Mouse (Mus musculus) forebrain, embryonic 11.5 days (tissue): ENCODE measurements at regions not wholly inside any gene's neighbourhood (a gene's known extent, or its start where the extent isn't known, plus 50 kb on each side); places are given as distances from the start of the nearest gene placed in this dataset.

ENCODE experiments used
- ATAC-seq: fragments of 200-750 bp; cut with Nextera tagmentation; replicated peaks from 2 replicates; pipeline ENCODE4 v1.8.0; 2017; ENCODE audit warnings: moderate TSS enrichment; ENCODE audit not compliant: low FRiP score
- DNase-seq: peaks from one replicate; pipeline ENCODE4 v3.0.0-alpha.2; 2017; ENCODE audit warnings: low spot score
- H3K27ac ChIP-seq: fragments of 300-500 bp; sonication (generic); 2 replicates; pipeline ENCODE4 v1.5.1; 2014; ENCODE audit warnings: low read depth, low read length
- H3K27me3 ChIP-seq: fragments of 300-500 bp; sonication (generic); 2 replicates; pipeline ENCODE4 v1.6.1; 2014; ENCODE audit warnings: mild to moderate bottlenecking, low read length, mixed read lengths; ENCODE audit not compliant: control insufficient read depth, insufficient read depth
- H3K36me3 ChIP-seq: fragments of 300-500 bp; sonication (generic); 2 replicates; pipeline ENCODE4 v1.6.1; 2014; ENCODE audit warnings: mild to moderate bottlenecking, low read length, moderate library complexity, mixed read lengths; ENCODE audit not compliant: control insufficient read depth, insufficient read depth
- H3K4me1 ChIP-seq: fragments of 300-500 bp; sonication (generic); replicated peaks from 2 replicates; pipeline ENCODE4 v1.6.1; 2014; ENCODE audit warnings: low read length, mixed read lengths; ENCODE audit not compliant: control insufficient read depth, insufficient read depth
- H3K4me2 ChIP-seq: fragments of 300-500 bp; sonication (generic); 2 replicates; pipeline ENCODE4 v1.6.1; 2014; ENCODE audit warnings: low read depth, mild to moderate bottlenecking, low read length, moderate library complexity, mixed read lengths; ENCODE audit not compliant: severe bottlenecking
- H3K4me3 ChIP-seq: fragments of 300-500 bp; sonication (generic); 2 replicates; pipeline ENCODE4 v1.5.1; 2014; ENCODE audit warnings: low read depth, low read length
- H3K9ac ChIP-seq: fragments of 300-500 bp; sonication (generic); 2 replicates; pipeline ENCODE4 v1.6.1; 2014; ENCODE audit warnings: low read length
- H3K9me3 ChIP-seq: fragments of 300-500 bp; sonication (generic); 2 replicates; pipeline ENCODE4 v1.6.1; 2016; ENCODE audit warnings: low read length, mixed read lengths; ENCODE audit not compliant: control insufficient read depth
- WGBS: fragments of 180-500 bp; shearing (Covaris S2); extraction: QIAGEN DNeasy Blood & Tissue Kit; methylation state at CpG from one replicate; pipeline ENCODE4 v1.1.7; 2014; 5-methylcytosine and 5-hydroxymethylcytosine counted together

- no peak overlapping the region for H3K27ac ChIP-seq
- H3K9me3 ChIP-seq, result no peaks in the 10 kb centered on the region
- H3K27me3 ChIP-seq, result no peaks in the 10 kb centered on the region
- H3K4me1 ChIP-seq, result no peaks in the 10 kb centered on the region
- no peak overlapping the region for H3K4me2 ChIP-seq
- no peak overlapping the region for H3K9ac ChIP-seq
- H3K4me3 ChIP-seq, result no peak overlapping the region
- WGBS, result 81% methylated on average over 7 of the region's 7 CpGs
- DNase-seq, result no peak
- no peak for ATAC-seq
- no peaks in the 10 kb centered on the region for H3K36me3 ChIP-seq
Measured at GRCm38 (mm10) chr9:89836454-89837245, 73.1 kb upstream of the Rasgrf1 start.

DNA sequence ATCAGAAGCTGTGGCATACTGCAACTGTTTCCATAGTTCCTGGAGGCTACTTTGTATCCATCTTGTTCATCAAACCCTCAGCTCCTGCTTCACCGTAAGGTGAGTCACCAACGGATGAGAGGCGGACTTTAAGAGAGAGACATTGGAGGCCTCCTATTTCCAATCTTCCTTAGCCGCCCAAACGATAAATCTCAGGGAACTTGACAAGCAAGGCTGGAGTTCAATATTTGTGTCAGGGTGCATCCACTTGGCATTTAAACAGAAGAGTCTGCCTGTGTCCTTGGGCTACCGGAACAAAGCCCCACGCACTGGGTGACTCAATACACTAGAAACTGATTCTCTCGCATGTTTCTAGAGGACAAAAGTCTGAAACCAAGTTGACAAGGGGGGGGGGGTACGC lies 76.1 kb upstream of the Rasgrf1 start:
- Histone ChIP-seq H3K36me3 (no peaks in the 10 kb centered on the region), H3K9ac (no peak overlapping the region), H3K27me3 (no peaks in the 10 kb centered on the region), H3K4me2 (no peak overlapping the region), H3K9me3 (no peaks in the 10 kb centered on the region), H3K27ac (no peak overlapping the region), H3K4me1 (no peaks in the 10 kb centered on the region), H3K4me3 (no peak overlapping the region)
- no peak for DNase-seq
- WGBS, result 87% methylated on average over 9 of the region's 9 CpGs
- no peak for ATAC-seq

- Histone ChIP-seq H3K9me3 (no peaks in the 10 kb centered on the region), H3K27ac (no peak overlapping the region), H3K27me3 (no peaks in the 10 kb centered on the region), H3K9ac (no peak overlapping the region), H3K4me1 (no peaks in the 10 kb centered on the region), H3K36me3 (no peaks in the 10 kb centered on the region), H3K4me2 (no peak overlapping the region), H3K4me3 (no peak overlapping the region)
- 93% methylated on average over 14 of the region's 14 CpGs for WGBS
- ATAC-seq (no peak), DNase-seq (no peak)
Measured at GRCm38 (mm10) chr9:89831855-89832254, 77.9 kb upstream of the Rasgrf1 start.

- ATAC-seq, result no peak
Measured at GRCm38 (mm10) chr9:89828156-89828555, 81.6 kb upstream of the Rasgrf1 start.

GRCm38 (mm10) chr9:89827564-89827963 lies 82.1 kb upstream of the Rasgrf1 start:
- no peaks in the 10 kb centered on the region for H3K4me1 ChIP-seq
- H3K4me2 ChIP-seq, result no peak overlapping the region
- no peak overlapping the region for H3K9ac ChIP-seq
- WGBS, result 58% methylated on average over 5 of the region's 5 CpGs
- ATAC-seq (peak; percentile 34), DNase-seq (no peak)
- no peak overlapping the region for H3K4me3 ChIP-seq
- no peak overlapping the region for H3K27ac ChIP-seq
- no peaks in the 10 kb centered on the region for H3K36me3 ChIP-seq
- H3K9me3 ChIP-seq, result no peaks in the 10 kb centered on the region
- no peaks in the 10 kb centered on the region for H3K27me3 ChIP-seq

More at GRCm38 (mm10) chr9:89828156-89828555, 81.6 kb upstream of the Rasgrf1 start:
- Histone ChIP-seq H3K9me3 (no peaks in the 10 kb centered on the region), H3K36me3 (no peaks in the 10 kb centered on the region), H3K4me3 (no peak overlapping the region), H3K4me2 (no peak overlapping the region), H3K9ac (no peak overlapping the region), H3K27me3 (no peaks in the 10 kb centered on the region), H3K27ac (no peak overlapping the region), H3K4me1 (no peaks in the 10 kb centered on the region)
- 87% methylated on average over 5 of the region's 5 CpGs for WGBS
- DNase-seq, result peak; percentile 18

GRCm38 (mm10) chr9:89826712-89827548 lies 82.8 kb upstream of the Rasgrf1 start:
- peak; percentile 91 for DNase-seq
- H3K36me3 ChIP-seq, result no peaks in the 10 kb centered on the region
- H3K9me3 ChIP-seq, result no peaks in the 10 kb centered on the region
- no peaks in the 10 kb centered on the region for H3K4me1 ChIP-seq
- H3K4me3 ChIP-seq, result peak overlapping the region; percentile 23; the same call in 1 of the 2 replicates
- no peak overlapping the region for H3K27ac ChIP-seq
- peak; percentile 91 for ATAC-seq
- no peak overlapping the region for H3K9ac ChIP-seq
- peak overlapping the region; percentile 42; the same call in 1 of the 2 replicates for H3K4me2 ChIP-seq
- no peaks in the 10 kb centered on the region for H3K27me3 ChIP-seq
- WGBS, result 33% methylated on average over 24 of the region's 24 CpGs

- H3K27ac ChIP-seq, result no peak overlapping the region
- 90% methylated on average over 4 of the region's 4 CpGs for WGBS
- ATAC-seq, result no peak
Measured at GRCm38 (mm10) chr9:89821853-89822243, 83.6 kb upstream of the Ankrd34c start.

GRCm38 (mm10) chr9:89821109-89821852 lies 83.0 kb upstream of the Ankrd34c start:
- H3K36me3 ChIP-seq, result no peaks in the 10 kb centered on the region
- no peak overlapping the region for H3K9ac ChIP-seq
- H3K4me2 ChIP-seq, result no peak overlapping the region
- no peak for DNase-seq
- H3K4me1 ChIP-seq, result no peaks in the 10 kb centered on the region
- H3K9me3 ChIP-seq, result no peaks in the 10 kb centered on the region
- no peak overlapping the region for H3K27ac ChIP-seq
- H3K27me3 ChIP-seq, result no peaks in the 10 kb centered on the region
- no peak overlapping the region for H3K4me3 ChIP-seq
- WGBS, result 81% methylated on average over 20 of the region's 20 CpGs
- no peak for ATAC-seq

More at GRCm38 (mm10) chr9:89821853-89822243, 83.6 kb upstream of the Ankrd34c start:
- Histone ChIP-seq H3K4me3 (no peak overlapping the region), H3K4me2 (no peak overlapping the region), H3K27me3 (no peaks in the 10 kb centered on the region), H3K9ac (no peak overlapping the region), H3K9me3 (no peaks in the 10 kb centered on the region), H3K36me3 (no peaks in the 10 kb centered on the region), H3K4me1 (no peaks in the 10 kb centered on the region)
- no peak for DNase-seq
